Mouse (Mus musculus) hindbrain, postnatal 0 days (tissue): ENCODE data around the gene Spin2g. TPM values are rescaled to one million over a fixed set of nuclear protein-coding genes. Genes with fewer than 3 reads are reported as not detected.
"Not testable (repeated sequence)": the region's sequence is repeated elsewhere in the genome, so short reads cannot be mapped to it uniquely, and the experiment has no call there.

Experiments used
- ATAC-seq: fragments of 200-750 bp; cut with Nextera tagmentation; 2 replicates; pipeline ENCODE4 v1.8.0; 2017; ENCODE audit warnings: mild to moderate bottlenecking, moderate TSS enrichment, moderate library complexity
- DNase-seq: peaks from one replicate; pipeline ENCODE4 v3.0.0-alpha.2; 2015; ENCODE audit warnings: low spot score
- H3K27ac ChIP-seq: fragments of 300-500 bp; sonication (generic); 2 replicates; pipeline ENCODE4 v1.5.1; 2014; ENCODE audit warnings: mild to moderate bottlenecking
- H3K27me3 ChIP-seq: fragments of 300-500 bp; sonication (generic); 2 replicates; pipeline ENCODE4 v1.6.1; 2014; ENCODE audit warnings: low read length, mixed read lengths; ENCODE audit not compliant: insufficient read depth
- H3K36me3 ChIP-seq: fragments of 300-500 bp; sonication (generic); 2 replicates; pipeline ENCODE4 v1.6.1; 2014; ENCODE audit warnings: low read length, mixed read lengths; ENCODE audit not compliant: insufficient read depth
- H3K4me1 ChIP-seq: fragments of 300-500 bp; sonication (generic); 2 replicates; pipeline ENCODE4 v1.6.1; 2014; ENCODE audit warnings: antibody characterized with exemption, low read length, mixed read lengths; ENCODE audit not compliant: insufficient read depth
- H3K4me2 ChIP-seq: fragments of 300-500 bp; sonication (generic); 2 replicates; pipeline ENCODE4 v1.6.1; 2014; ENCODE audit warnings: low read depth, mild to moderate bottlenecking, low read length, moderate library complexity, mixed read lengths
- H3K4me3 ChIP-seq: fragments of 300-500 bp; sonication (generic); 2 replicates; pipeline ENCODE4 v1.5.1; 2014; ENCODE audit warnings: low read length
- H3K9ac ChIP-seq: fragments of 300-500 bp; sonication (generic); replicated peaks from 2 replicates; pipeline ENCODE4 v1.6.1; 2014; ENCODE audit warnings: mild to moderate bottlenecking, low read length, moderate library complexity, mixed read lengths
- H3K9me3 ChIP-seq: fragments of 300-500 bp; sonication (generic); 2 replicates; pipeline ENCODE4 v1.6.1; 2016; ENCODE audit warnings: low read length, mixed read lengths
- WGBS: fragments of 180-500 bp; shearing (Covaris S2); extraction: QIAGEN DNeasy Blood & Tissue Kit; methylation state at CpG from one replicate; pipeline ENCODE4 v1.1.7; 2014; 5-methylcytosine and 5-hydroxymethylcytosine counted together
- polyA plus RNA-seq: library from polyadenylated mRNA; unstranded; fragments of >200 nt; fragmentation: Nextera tagmentation; extraction: Ambion mirVana; gene quantifications from 2 replicates; pipeline ENCODE4 v1.2.1, GENCODE M21; 2015
- total RNA-seq: library from RNA; depleted of rRNA; stranded (reverse); fragments of >200 nt; gene quantifications from 2 replicates; pipeline ENCODE4 v1.2.3, GENCODE M21; 2014; rRNA removed

Gene Spin2g
- total RNA-seq: not detected in 2 replicates
- polyA plus RNA-seq: not detected in 2 replicates

- H3K36me3 ChIP-seq, H3K9ac ChIP-seq, H3K4me3 ChIP-seq, ATAC-seq, H3K9me3 ChIP-seq, H3K27ac ChIP-seq, DNase-seq, H3K4me1 ChIP-seq, H3K4me2 ChIP-seq, H3K27me3 ChIP-seq: not testable (repeated sequence)
- 86% methylated on average over 6 of the region's 6 CpGs for WGBS
Measured at GRCm38 (mm10) chrX:34238633-34239032, at the start of gene Spin2g. Spin2g (minus strand) TSS chrX:34238733.

Other genes starting within 250 kb of the Spin2g start
- not detected in 2 replicates for gene Btbd35f9, start 77.2 kb downstream of the Spin2g start, total RNA-seq
- not detected in 2 replicates for gene Btbd35f9, start 77.2 kb downstream of the Spin2g start, polyA plus RNA-seq
- gene Btbd35f8, start 211.8 kb upstream of the Spin2g start, total RNA-seq: not detected in 2 replicates
- gene Btbd35f8, start 211.8 kb upstream of the Spin2g start, polyA plus RNA-seq: not detected in 2 replicates